Mouse (Mus musculus): ENCODE measurements at regions not wholly inside any gene's neighbourhood (a gene's known extent, or its start where the extent isn't known, plus 50 kb on each side); places are given as distances from the start of the nearest gene placed in this dataset.

GRCm38 (mm10) chr16:93041399-93041798 is 215.4 kb upstream of the Runx1 start:
- no peak overlapping the region for H3K27ac ChIP-seq (ENCODE audit: control insufficient read depth, insufficient read depth, low read length)
- H3K4me3 ChIP-seq (ENCODE audit: control insufficient read depth, insufficient read depth, low read length): no peak overlapping the region
- DNase-seq: peak; percentile 40
- H3K27me3 ChIP-seq (ENCODE audit: control insufficient read depth, insufficient read depth, low read length): no peaks in the 10 kb centered on the region
- no peak for TF ChIP-seq POLR2A (IDR thresholded peaks at IDR 0.05; ENCODE audit: control insufficient read depth, extremely low read depth, insufficient read depth, low read length, poor library complexity)
- TF ChIP-seq CTCF (IDR thresholded peaks at IDR 0.05; ENCODE audit: borderline replicate concordance, control insufficient read depth, extremely low read depth, insufficient read depth, low read length, poor library complexity): no peak
- peaks cover 10% of the 10 kb centered on the region for H3K4me1 ChIP-seq (replicated peaks; ENCODE audit: control insufficient read depth, insufficient read depth, low read length)
- no peaks in the 10 kb centered on the region for H3K36me3 ChIP-seq (ENCODE audit: control insufficient read depth, insufficient read depth, low read length)

- no peaks in the 10 kb centered on the region for H3K36me3 ChIP-seq (ENCODE audit: control insufficient read depth, insufficient read depth, low read length)
- DNase-seq: no peak
- TF ChIP-seq POLR2A (IDR thresholded peaks at IDR 0.05; ENCODE audit: control insufficient read depth, extremely low read depth, insufficient read depth, low read length, poor library complexity): no peak
- TF ChIP-seq CTCF (IDR thresholded peaks at IDR 0.05; ENCODE audit: borderline replicate concordance, control insufficient read depth, extremely low read depth, insufficient read depth, low read length, poor library complexity): no peak
- H3K27ac ChIP-seq (ENCODE audit: control insufficient read depth, insufficient read depth, low read length): no peak overlapping the region
- H3K4me3 ChIP-seq (ENCODE audit: control insufficient read depth, insufficient read depth, low read length): no peak overlapping the region
- 29% methylated on average over 9 of the region's 9 CpGs for WGBS
- 0 out of 2 replicates have a peak, but pooled peaks cover 4% of the 10 kb centered on the region for H3K4me1 ChIP-seq (replicated peaks; ENCODE audit: control insufficient read depth, insufficient read depth, low read length)
- H3K27me3 ChIP-seq (ENCODE audit: control insufficient read depth, insufficient read depth, low read length): no peaks in the 10 kb centered on the region
These were observed 209.7 kb upstream of the Runx1 start for GRCm38 (mm10) chr16:93035626-93036025.

GRCm38 (mm10) chr16:93033943-93034342 is 208.0 kb upstream of the Runx1 start:
- no peaks in the 10 kb centered on the region for H3K36me3 ChIP-seq (ENCODE audit: control insufficient read depth, insufficient read depth, low read length)
- TF ChIP-seq POLR2A (IDR thresholded peaks at IDR 0.05; ENCODE audit: control insufficient read depth, extremely low read depth, insufficient read depth, low read length, poor library complexity) (no peak), CTCF (IDR thresholded peaks at IDR 0.05; ENCODE audit: borderline replicate concordance, control insufficient read depth, extremely low read depth, insufficient read depth, low read length, poor library complexity) (no peak)
- no peaks in the 10 kb centered on the region for H3K27me3 ChIP-seq (ENCODE audit: control insufficient read depth, insufficient read depth, low read length)
- H3K4me1 ChIP-seq (replicated peaks; ENCODE audit: control insufficient read depth, insufficient read depth, low read length): 0 out of 2 replicates have a peak, but pooled peaks cover 4% of the 10 kb centered on the region
- H3K27ac ChIP-seq (ENCODE audit: control insufficient read depth, insufficient read depth, low read length): no peak overlapping the region
- DNase-seq: no peak
- H3K4me3 ChIP-seq (ENCODE audit: control insufficient read depth, insufficient read depth, low read length): no peak overlapping the region
- WGBS: 64% methylated on average over 3 of the region's 3 CpGs

- Histone ChIP-seq H3K27me3 (ENCODE audit: control insufficient read depth, insufficient read depth, low read length) (no peaks in the 10 kb centered on the region), H3K27ac (ENCODE audit: control insufficient read depth, insufficient read depth, low read length) (no peak overlapping the region), H3K4me1 (replicated peaks; ENCODE audit: control insufficient read depth, insufficient read depth, low read length) (peaks cover 10% of the 10 kb centered on the region), H3K36me3 (ENCODE audit: control insufficient read depth, insufficient read depth, low read length) (no peaks in the 10 kb centered on the region), H3K4me3 (ENCODE audit: control insufficient read depth, insufficient read depth, low read length) (no peak overlapping the region)
- TF ChIP-seq CTCF (IDR thresholded peaks at IDR 0.05; ENCODE audit: borderline replicate concordance, control insufficient read depth, extremely low read depth, insufficient read depth, low read length, poor library complexity) (no peak), POLR2A (IDR thresholded peaks at IDR 0.05; ENCODE audit: control insufficient read depth, extremely low read depth, insufficient read depth, low read length, poor library complexity) (no peak)
- DNase-seq: no peak
- 68% methylated on average over 5 of the region's 5 CpGs for WGBS
These were observed 205.7 kb upstream of the Runx1 start for GRCm38 (mm10) chr16:93031624-93032023.

DNA sequence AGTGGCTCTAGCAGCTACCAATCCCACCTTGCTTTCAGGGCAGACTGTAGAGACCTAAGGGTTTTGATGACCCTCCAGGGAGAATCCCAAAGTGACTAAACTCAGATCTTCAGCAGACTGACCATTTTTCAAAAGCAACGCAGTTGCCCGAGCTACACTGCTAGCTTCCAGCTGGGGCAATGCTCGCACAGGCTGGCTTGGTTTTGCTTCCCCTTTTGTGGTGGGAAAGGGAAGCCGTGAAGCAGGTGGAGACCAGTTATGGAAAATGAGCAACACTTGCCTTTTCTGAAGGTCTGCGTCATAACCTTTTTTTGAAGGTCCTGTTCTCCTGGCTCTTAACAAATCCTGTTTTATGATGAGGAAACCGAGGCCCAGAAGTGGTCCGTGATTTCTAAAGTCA is 202.7 kb upstream of the Runx1 start:
- H3K27me3 ChIP-seq (ENCODE audit: control insufficient read depth, insufficient read depth, low read length): no peaks in the 10 kb centered on the region
- DNase-seq: no peak
- no peak overlapping the region for H3K4me3 ChIP-seq (ENCODE audit: control insufficient read depth, insufficient read depth, low read length)
- 17% methylated on average over 7 of the region's 7 CpGs for WGBS
- no peak for TF ChIP-seq CTCF (IDR thresholded peaks at IDR 0.05; ENCODE audit: borderline replicate concordance, control insufficient read depth, extremely low read depth, insufficient read depth, low read length, poor library complexity)
- no peak for TF ChIP-seq POLR2A (IDR thresholded peaks at IDR 0.05; ENCODE audit: control insufficient read depth, extremely low read depth, insufficient read depth, low read length, poor library complexity)
- no peaks in the 10 kb centered on the region for H3K36me3 ChIP-seq (ENCODE audit: control insufficient read depth, insufficient read depth, low read length)
- no peak overlapping the region for H3K27ac ChIP-seq (ENCODE audit: control insufficient read depth, insufficient read depth, low read length)
- peaks cover 5% of the 10 kb centered on the region for H3K4me1 ChIP-seq (replicated peaks; ENCODE audit: control insufficient read depth, insufficient read depth, low read length)

DNA sequence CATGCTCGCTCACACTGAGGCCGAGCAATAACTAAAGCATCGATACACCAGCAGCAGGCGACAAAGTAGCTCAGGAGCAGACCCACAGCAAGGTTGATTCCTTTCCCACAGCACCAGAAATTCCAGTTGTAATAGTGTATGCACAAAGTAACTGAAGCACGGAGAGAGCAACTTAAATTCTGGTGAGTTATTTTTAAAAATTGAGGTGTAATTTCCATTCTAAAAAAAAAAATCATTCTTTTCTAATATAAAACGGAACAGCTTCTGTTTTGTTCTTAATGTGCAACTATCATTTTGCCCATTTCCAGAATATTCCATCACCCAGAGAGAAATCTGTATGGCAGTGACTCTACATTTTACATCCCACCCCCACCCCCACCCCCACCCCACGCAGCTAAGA is 202.1 kb upstream of the Runx1 start:
- peaks cover 5% of the 10 kb centered on the region for H3K4me1 ChIP-seq (replicated peaks; ENCODE audit: control insufficient read depth, insufficient read depth, low read length)
- DNase-seq: no peak
- H3K27me3 ChIP-seq (ENCODE audit: control insufficient read depth, insufficient read depth, low read length): no peaks in the 10 kb centered on the region
- no peak for TF ChIP-seq POLR2A (IDR thresholded peaks at IDR 0.05; ENCODE audit: control insufficient read depth, extremely low read depth, insufficient read depth, low read length, poor library complexity)
- H3K4me3 ChIP-seq (ENCODE audit: control insufficient read depth, insufficient read depth, low read length): no peak overlapping the region
- H3K27ac ChIP-seq (ENCODE audit: control insufficient read depth, insufficient read depth, low read length): no peak overlapping the region
- WGBS: 78% methylated on average over 7 of the region's 7 CpGs
- H3K36me3 ChIP-seq (ENCODE audit: control insufficient read depth, insufficient read depth, low read length): no peaks in the 10 kb centered on the region

DNA sequence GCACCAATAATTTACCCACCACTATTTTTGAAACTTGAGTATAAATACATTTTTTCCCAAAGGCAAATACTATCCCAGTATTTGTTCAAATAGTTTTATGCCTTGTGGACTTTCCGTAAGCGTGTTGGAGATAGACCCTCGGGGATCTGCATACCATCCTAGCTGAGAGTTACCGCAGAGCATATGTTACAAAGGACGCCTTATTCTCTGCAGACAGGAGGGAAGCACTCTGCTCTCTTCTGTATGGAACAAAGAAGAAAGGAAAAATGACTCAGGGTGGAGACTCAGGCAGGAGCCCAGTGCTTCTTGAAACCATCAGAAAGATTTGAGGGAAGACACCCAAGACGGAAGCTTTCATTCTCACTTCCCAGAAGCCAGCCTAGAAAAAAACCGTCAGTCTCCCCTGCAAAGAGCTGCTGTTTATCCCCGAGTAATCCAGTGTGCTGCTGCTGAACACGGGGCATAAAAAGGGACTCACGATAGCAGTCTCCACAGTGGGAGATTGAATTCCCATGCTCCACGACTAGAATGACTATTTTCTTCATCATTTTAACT is 200.2 kb upstream of the Runx1 start:
- Histone ChIP-seq H3K36me3 (ENCODE audit: control insufficient read depth, insufficient read depth, low read length) (no peaks in the 10 kb centered on the region), H3K4me1 (replicated peaks; ENCODE audit: control insufficient read depth, insufficient read depth, low read length) (peaks cover 5% of the 10 kb centered on the region), H3K27me3 (ENCODE audit: control insufficient read depth, insufficient read depth, low read length) (no peaks in the 10 kb centered on the region), H3K4me3 (ENCODE audit: control insufficient read depth, insufficient read depth, low read length) (no peak overlapping the region), H3K27ac (ENCODE audit: control insufficient read depth, insufficient read depth, low read length) (no peak overlapping the region)
- no peak for DNase-seq
- TF ChIP-seq POLR2A (IDR thresholded peaks at IDR 0.05; ENCODE audit: control insufficient read depth, extremely low read depth, insufficient read depth, low read length, poor library complexity) (no peak), CTCF (IDR thresholded peaks at IDR 0.05; ENCODE audit: borderline replicate concordance, control insufficient read depth, extremely low read depth, insufficient read depth, low read length, poor library complexity) (no peak)
- WGBS: 90% methylated on average over 11 of the region's 11 CpGs
